Mouse (Mus musculus) spleen, postnatal 4 days (tissue): Measurements from ENCODE around the gene Col13a1.

Experiments used
- DNase-seq, 2 experiments: peaks; one replicate each; pipeline ENCODE4 v3.0.0; 2022; ENCODE audit warnings: low spot score in 2 of 2

Col13a1 gene

GRCm38 (mm10) chr10:61978866-61979340 is at the start of gene Col13a1:
TSS of gene Col13a1 (minus strand) at chr10:61979108.
- no peak for DNase-seq

- DNase-seq, result no peak
These were observed 48.8 kb upstream of the Col13a1 start for GRCm38 (mm10) chr10:62027699-62028098.

GRCm38 (mm10) chr10:62023821-62024551 is 45.1 kb upstream of the Col13a1 start:
- peak in 1 of 2 experiments; percentile 15 for DNase-seq

- no peak for DNase-seq
These were observed 41.2 kb upstream of the Col13a1 start for GRCm38 (mm10) chr10:62020068-62020620.

GRCm38 (mm10) chr10:62019386-62020067 is 40.6 kb upstream of the Col13a1 start:
- DNase-seq, result no peak

- no peak for DNase-seq
These were observed 38.0 kb upstream of the Col13a1 start for GRCm38 (mm10) chr10:62016947-62017346.

GRCm38 (mm10) chr10:62013190-62013589 is 34.3 kb upstream of the Col13a1 start:
- no peak for DNase-seq

GRCm38 (mm10) chr10:62012371-62012770 is 33.5 kb upstream of the Col13a1 start:
- DNase-seq, result no peak

- DNase-seq, result no peak
These were observed 31.1 kb upstream of the Col13a1 start for GRCm38 (mm10) chr10:62009981-62010500.

GRCm38 (mm10) chr10:62007958-62008357 is 29.1 kb upstream of the Col13a1 start:
- no peak for DNase-seq

GRCm38 (mm10) chr10:62006371-62006770 is 27.5 kb upstream of the Col13a1 start:
- DNase-seq, result no peak

- DNase-seq, result no peak
These were observed 21.3 kb upstream of the Col13a1 start for GRCm38 (mm10) chr10:62000216-62000615.

- DNase-seq, result no peak
These were observed 20.9 kb upstream of the Col13a1 start for GRCm38 (mm10) chr10:61999766-62000165.

GRCm38 (mm10) chr10:61991481-61992424 is 12.8 kb upstream of the Col13a1 start:
- DNase-seq, result no peak

GRCm38 (mm10) chr10:61980424-61980823 is 1.5 kb upstream of the Col13a1 start:
- DNase-seq, result peak; percentile 78 to 95

GRCm38 (mm10) chr10:61978112-61978865 is 619 bp downstream of the Col13a1 start:
- DNase-seq, result no peak

GRCm38 (mm10) chr10:61977392-61978096 is 1.4 kb downstream of the Col13a1 start:
- no peak for DNase-seq

- no peak for DNase-seq
These were observed 1.9 kb downstream of the Col13a1 start for GRCm38 (mm10) chr10:61976987-61977386.

GRCm38 (mm10) chr10:61974581-61974980 is 4.3 kb downstream of the Col13a1 start:
- no peak for DNase-seq

GRCm38 (mm10) chr10:61972041-61972440 is 6.9 kb downstream of the Col13a1 start:
- no peak for DNase-seq
